Mouse (Mus musculus): ENCODE results near the gene Ostm1. TPM values are rescaled to one million over a fixed set of nuclear protein-coding genes. Genes with fewer than 3 reads are reported as not detected.

The Ostm1 gene
- polyA plus RNA-seq (2015; fragmentation: Nextera tagmentation; extraction: Ambion mirVana), result 13.0 and 13.5 TPM in 2 replicates

DNA sequence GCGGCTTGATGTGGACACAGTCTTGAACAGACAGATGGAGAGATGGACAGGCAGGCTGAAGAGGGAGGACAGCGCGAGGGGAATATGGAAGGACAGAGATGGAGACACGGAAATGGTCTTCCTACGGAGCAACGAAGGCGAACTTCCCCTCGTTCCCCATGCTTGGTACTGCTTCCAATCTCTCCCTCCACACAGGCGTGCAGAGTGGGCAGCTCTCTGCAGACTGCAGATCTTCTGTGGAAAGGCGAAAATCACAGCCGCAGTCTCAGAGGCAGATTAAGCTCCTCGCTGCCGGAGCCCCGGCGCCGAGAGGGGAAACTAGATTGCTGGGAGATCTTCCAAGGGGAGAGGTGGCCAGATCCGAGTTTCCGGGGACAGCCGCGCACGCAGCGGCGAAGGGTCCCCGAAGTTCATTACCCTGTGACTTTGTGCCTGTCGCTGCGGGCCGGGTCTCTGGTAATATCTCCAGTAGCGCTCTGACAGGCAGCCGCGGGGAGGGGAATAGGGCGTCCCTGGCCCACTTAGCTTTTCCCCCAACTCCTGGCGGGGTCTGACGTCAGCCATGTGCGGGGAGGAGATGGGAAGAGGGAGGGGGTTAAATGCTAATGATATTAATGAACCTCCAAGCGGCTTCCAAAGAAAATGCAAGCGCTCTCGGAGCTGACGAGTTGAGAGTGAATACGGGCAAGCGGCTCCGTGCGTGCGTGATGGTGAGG lies at the start of gene Ostm1, which contains the start of gene Nr2e1:
Gene Ostm1, plus strand, starts transcription at position 666 of the 716 bp plus-strand sequence.
Gene Nr2e1, minus strand, starts transcription at position 476 of the 716 bp plus-strand sequence.
- Histone ChIP-seq H3K27me3 (peaks cover 94% of the 10 kb centered on the region), H3K9me3 (no peaks in the 10 kb centered on the region), H3K4me3 (peak within 1 kb of the TSS; percentile 29), H3K4me2 (peak within 1 kb of the TSS; percentile 47), H3K36me3 (no peaks in the 10 kb centered on the region), H3K9ac (no peak within 1 kb of the TSS), H3K4me1 (peaks cover 46% of the 10 kb centered on the region), H3K27ac (no peak within 1 kb of the TSS)
- under 1% methylated on average over 43 of the region's 43 CpGs for WGBS
- ATAC-seq (ENCODE audit: insufficient number of reproducible peaks, low FRiP score, low TSS enrichment, low read depth), result no peak

DNA sequence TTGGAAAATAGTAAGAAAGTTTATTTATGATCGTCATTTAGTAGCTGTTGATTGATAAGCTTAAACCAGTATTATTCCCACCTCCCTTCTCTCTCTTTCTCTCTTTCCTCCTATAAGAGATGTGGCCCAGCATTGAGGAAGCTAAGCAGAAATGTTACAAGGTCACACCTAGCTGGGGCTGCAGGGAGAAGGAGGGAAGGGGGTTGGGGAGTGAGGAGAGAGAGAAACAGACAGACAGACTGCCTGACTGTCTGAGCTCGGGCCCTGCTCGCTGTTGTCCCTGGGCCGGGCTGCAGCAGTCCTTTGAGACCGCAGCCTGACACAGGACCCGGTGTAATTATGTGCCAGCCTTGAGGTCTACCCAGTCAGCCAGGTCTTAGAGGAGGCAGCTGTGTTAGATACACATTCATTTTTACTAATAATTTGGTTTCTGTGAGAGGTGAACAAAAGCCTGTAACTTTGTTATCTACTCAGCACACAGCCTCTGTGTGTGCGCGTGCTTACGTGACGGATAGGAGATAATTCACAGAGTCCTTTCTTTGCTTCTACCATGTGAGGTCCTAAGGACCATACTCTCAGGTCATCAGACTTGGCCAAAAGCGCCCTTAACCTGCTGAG lies 49.7 kb upstream of the Ostm1 start:
- WGBS, result 92% methylated on average over 11 of the region's 11 CpGs
- peaks cover 63% of the 10 kb centered on the region for H3K36me3 ChIP-seq
- no peak overlapping the region for H3K27ac ChIP-seq
- H3K27me3 ChIP-seq, result no peaks in the 10 kb centered on the region
- H3K9ac ChIP-seq, result no peak overlapping the region
- no peaks in the 10 kb centered on the region for H3K4me1 ChIP-seq
- H3K9me3 ChIP-seq, result no peaks in the 10 kb centered on the region
- H3K4me3 ChIP-seq, result no peak overlapping the region
- no peak for ATAC-seq (ENCODE audit: insufficient number of reproducible peaks, low FRiP score, low TSS enrichment, low read depth)
- H3K4me2 ChIP-seq, result no peak overlapping the region

DNA sequence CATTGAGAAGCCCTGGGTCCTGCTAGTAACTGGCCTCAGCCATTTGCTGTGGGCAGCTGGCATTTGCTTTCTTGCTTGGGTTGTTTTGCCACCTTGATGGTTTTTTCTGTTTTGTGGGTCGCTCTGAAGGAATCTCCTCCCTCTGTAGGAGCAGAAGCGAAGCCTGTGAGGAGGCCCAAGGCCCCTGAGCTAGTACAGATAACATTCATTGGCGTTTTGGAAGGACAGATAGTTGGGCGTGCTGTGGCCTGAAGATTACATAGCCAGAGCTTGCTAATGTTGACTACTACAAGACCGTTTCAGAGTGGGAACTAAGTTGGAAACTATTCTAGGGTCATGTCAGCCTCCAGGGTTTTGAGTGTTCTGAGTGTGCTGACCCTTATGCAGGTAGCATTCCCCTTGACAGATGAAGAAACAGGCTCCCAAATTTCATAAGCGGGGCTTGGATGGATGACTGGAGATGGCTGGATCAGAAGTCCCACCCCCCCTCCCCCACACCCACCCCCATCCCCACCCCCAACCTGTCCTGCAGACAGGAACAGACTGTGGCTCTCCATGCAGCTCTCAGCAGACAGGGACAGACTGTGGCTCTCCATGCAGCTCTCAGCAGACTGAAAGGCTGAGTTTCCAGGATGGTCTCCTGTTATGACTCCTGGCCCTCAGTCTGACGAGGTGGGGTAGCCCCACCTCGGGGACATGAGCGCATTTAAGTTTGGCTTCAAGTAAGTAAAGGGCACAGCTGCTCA lies 45.9 kb upstream of the Ostm1 start:
- Histone ChIP-seq H3K4me2 (no peak overlapping the region), H3K4me3 (no peak overlapping the region), H3K36me3 (peaks cover 39% of the 10 kb centered on the region), H3K4me1 (no peaks in the 10 kb centered on the region), H3K9ac (no peak overlapping the region), H3K9me3 (no peaks in the 10 kb centered on the region), H3K27me3 (no peaks in the 10 kb centered on the region), H3K27ac (no peak overlapping the region)
- no peak for ATAC-seq (ENCODE audit: insufficient number of reproducible peaks, low FRiP score, low TSS enrichment, low read depth)
- WGBS, result 76% methylated on average over 9 of the region's 9 CpGs

DNA sequence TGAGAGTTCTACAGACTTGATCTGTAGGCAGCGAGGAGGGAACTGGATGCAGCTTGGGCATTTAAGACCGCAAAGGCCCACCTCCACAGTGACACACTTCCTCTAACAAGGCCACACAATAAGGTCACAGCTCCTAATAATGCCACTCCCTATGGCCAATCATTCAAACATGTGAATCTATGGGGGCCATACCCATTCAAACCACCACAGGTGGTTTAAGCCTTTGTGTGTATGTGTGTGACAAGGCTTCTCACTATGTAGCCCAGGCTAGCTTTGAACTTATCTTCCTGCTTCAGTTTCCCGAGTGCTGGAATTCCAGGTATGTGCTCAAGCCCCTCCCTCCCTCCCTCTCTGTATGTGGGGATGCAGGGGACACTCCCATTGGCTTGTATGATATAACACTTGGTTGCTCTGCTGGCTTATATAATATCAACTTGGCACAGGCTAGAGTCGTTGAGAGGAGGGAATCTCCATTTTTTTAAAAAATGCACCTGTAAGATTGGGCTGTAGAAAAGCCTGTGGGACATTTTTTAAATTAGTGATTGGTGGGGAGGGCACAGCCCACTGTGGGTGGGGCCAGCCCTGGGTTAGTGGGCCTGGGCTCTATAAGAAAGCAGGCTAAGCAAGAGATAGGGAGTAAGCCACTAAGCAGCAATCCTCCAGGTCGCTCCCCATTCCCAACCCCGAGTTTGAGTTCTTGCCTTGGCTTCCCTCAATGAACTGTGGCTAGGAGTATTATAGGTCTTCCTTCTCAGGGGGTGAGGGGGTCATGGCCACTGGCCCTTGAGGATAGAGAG lies 37.7 kb upstream of the Ostm1 start:
- H3K4me2 ChIP-seq, result no peak overlapping the region
- 71% methylated on average over 6 of the region's 6 CpGs for WGBS
- no peak for ATAC-seq (ENCODE audit: insufficient number of reproducible peaks, low FRiP score, low TSS enrichment, low read depth)

DNA sequence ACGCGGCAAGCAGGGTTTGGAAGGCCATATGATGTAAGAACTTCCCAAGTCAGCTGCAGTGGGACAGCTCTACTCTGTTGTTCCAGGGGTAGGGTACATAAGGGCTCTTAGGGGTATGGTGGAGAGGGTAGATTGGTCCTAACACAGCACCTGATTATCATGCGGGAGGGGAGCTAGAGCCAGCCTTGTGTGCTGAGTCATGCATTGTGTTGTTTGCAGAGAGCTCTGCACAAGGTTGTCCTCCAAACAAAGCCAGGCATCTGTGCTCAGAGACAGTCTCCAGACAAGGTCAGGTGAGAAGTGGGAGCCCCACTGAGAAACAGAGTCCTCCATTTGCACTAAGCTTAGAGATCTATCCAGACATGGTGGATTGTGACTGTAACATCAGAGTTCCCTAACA lies 37.1 kb upstream of the Ostm1 start:
- Histone ChIP-seq H3K27me3 (no peaks in the 10 kb centered on the region), H3K4me2 (no peak overlapping the region), H3K27ac (no peak overlapping the region), H3K4me3 (no peak overlapping the region), H3K4me1 (no peaks in the 10 kb centered on the region), H3K9ac (no peak overlapping the region), H3K36me3 (no peaks in the 10 kb centered on the region), H3K9me3 (no peaks in the 10 kb centered on the region)
- 92% methylated on average over 3 of the region's 3 CpGs for WGBS
- ATAC-seq (ENCODE audit: insufficient number of reproducible peaks, low FRiP score, low TSS enrichment, low read depth), result no peak

More for the DNA sequence above, 37.7 kb upstream of the Ostm1 start:
- Histone ChIP-seq H3K36me3 (no peaks in the 10 kb centered on the region), H3K27ac (no peak overlapping the region), H3K9ac (no peak overlapping the region), H3K9me3 (no peaks in the 10 kb centered on the region), H3K4me1 (no peaks in the 10 kb centered on the region), H3K4me3 (no peak overlapping the region), H3K27me3 (no peaks in the 10 kb centered on the region)

DNA sequence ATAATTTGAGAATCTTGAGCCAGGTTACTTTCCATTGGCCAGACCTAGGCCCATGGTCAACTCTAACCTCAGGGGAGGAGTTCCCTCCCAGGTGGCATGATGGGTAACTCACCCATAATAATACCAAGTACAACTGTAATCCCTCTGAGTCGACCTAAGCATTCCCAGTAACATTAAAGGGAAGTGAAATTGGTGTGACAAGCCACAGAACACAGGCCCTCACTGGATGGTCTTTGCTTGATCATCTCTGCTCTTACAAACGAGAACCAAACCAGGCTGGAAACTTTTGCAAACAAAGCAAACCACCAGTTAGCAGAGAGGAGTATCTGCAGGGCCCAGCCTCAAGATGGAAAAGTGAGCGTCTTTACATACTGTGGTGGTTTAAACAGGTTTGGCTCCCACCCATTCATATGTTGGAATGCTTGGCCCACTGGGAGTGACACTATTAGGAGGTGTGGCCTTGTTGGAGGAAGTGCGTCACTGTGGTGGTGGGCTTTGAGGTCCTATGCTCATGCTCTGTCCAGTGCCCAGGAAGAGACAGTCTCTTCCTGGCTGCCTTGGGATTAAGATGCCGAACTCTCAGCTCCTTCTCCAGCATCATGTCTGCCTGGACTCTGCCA lies 23.9 kb upstream of the Ostm1 start:
- Histone ChIP-seq H3K4me3 (no peak overlapping the region), H3K9ac (no peak overlapping the region), H3K36me3 (no peaks in the 10 kb centered on the region), H3K4me1 (0 out of 2 replicates have a peak, but pooled peaks cover 4% of the 10 kb centered on the region), H3K9me3 (no peaks in the 10 kb centered on the region), H3K27ac (no peak overlapping the region), H3K4me2 (no peak overlapping the region), H3K27me3 (peaks cover 9% of the 10 kb centered on the region)
- ATAC-seq (ENCODE audit: insufficient number of reproducible peaks, low FRiP score, low TSS enrichment, low read depth), result no peak
- WGBS, result 76% methylated on average over 5 of the region's 5 CpGs

DNA sequence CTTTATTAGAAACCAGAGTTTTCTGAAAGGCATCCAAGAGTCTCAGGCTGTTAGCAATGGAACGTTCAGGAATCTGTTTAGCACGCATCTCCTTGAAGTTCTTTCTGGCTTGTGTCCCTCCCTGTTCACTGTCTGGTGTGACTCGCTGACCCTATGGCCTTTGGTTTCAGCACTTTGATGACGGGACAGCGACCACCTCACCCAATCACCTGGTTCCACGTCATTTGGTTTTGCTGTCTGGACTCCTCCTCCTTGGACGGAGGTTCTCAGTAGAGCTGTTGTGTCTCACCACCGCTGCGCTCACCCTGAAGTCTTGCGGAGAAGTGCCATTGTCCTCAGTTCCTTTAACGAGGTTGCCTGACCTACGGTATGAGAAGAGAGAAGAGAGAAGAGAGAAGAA lies 21.4 kb upstream of the Ostm1 start:
- no peak for ATAC-seq (ENCODE audit: insufficient number of reproducible peaks, low FRiP score, low TSS enrichment, low read depth)

DNA sequence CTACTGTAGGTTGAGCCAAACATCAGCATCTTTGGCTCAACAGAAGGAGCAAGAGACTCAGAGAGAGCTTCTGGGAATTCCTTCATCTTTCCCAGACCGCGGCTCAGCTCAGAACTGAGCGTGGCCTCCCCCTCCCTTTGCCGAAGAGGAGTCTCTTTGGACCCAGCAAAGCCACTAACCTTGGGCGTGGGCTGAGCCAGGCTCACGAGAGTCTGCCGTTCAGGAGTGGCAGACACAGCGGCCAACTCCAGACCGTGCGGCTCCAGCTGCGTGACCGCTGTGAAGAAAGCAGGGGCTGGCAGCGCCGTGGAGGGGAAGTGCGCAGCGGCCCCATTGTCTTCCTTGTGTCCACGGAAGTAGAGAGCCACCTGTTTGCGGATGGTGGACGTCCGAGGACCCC lies 11.1 kb upstream of the Ostm1 start:
- H3K27me3 ChIP-seq, result peaks cover 92% of the 10 kb centered on the region
- H3K9me3 ChIP-seq, result no peaks in the 10 kb centered on the region
- no peak overlapping the region for H3K4me3 ChIP-seq
- no peak for ATAC-seq (ENCODE audit: insufficient number of reproducible peaks, low FRiP score, low TSS enrichment, low read depth)
- no peaks in the 10 kb centered on the region for H3K36me3 ChIP-seq
- WGBS, result under 1% methylated on average over 20 of the region's 20 CpGs
- H3K4me1 ChIP-seq, result 0 out of 2 replicates have a peak, but pooled peaks cover 4% of the 10 kb centered on the region
- no peak overlapping the region for H3K9ac ChIP-seq
- H3K27ac ChIP-seq, result no peak overlapping the region
- no peak overlapping the region for H3K4me2 ChIP-seq

More for the DNA sequence above, 21.4 kb upstream of the Ostm1 start:
- Histone ChIP-seq H3K27me3 (peaks cover 35% of the 10 kb centered on the region), H3K4me2 (no peak overlapping the region), H3K27ac (no peak overlapping the region), H3K9ac (no peak overlapping the region), H3K4me3 (no peak overlapping the region), H3K9me3 (no peaks in the 10 kb centered on the region), H3K36me3 (no peaks in the 10 kb centered on the region), H3K4me1 (0 out of 2 replicates have a peak, but pooled peaks cover 4% of the 10 kb centered on the region)
- WGBS, result under 1% methylated on average over 12 of the region's 12 CpGs

DNA sequence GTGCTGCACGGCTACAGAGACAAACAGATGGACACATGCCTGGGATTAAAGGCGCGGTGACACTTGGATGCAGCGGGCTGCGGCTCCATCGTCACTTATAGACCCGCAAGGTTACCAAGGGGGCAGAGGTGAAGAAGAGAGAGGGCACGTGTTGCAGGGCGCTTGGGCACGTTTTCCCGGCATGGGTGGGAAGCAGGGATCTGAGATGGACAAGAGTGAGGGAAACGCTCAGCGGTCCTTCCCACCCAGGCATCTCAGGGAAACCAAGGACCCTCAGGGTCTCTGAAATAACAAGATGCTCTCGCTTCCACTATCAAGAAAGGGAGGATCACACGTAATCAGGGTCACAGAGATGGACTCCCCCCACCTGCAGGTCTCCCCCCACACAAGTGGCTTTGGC lies 10.7 kb upstream of the Ostm1 start:
- 3% methylated on average over 15 of the region's 15 CpGs for WGBS
- Histone ChIP-seq H3K4me3 (no peak overlapping the region), H3K9me3 (no peaks in the 10 kb centered on the region), H3K4me2 (no peak overlapping the region), H3K4me1 (0 out of 2 replicates have a peak, but pooled peaks cover 4% of the 10 kb centered on the region), H3K9ac (no peak overlapping the region), H3K27me3 (peaks cover 93% of the 10 kb centered on the region), H3K36me3 (no peaks in the 10 kb centered on the region), H3K27ac (no peak overlapping the region)
- no peak for ATAC-seq (ENCODE audit: insufficient number of reproducible peaks, low FRiP score, low TSS enrichment, low read depth)

DNA sequence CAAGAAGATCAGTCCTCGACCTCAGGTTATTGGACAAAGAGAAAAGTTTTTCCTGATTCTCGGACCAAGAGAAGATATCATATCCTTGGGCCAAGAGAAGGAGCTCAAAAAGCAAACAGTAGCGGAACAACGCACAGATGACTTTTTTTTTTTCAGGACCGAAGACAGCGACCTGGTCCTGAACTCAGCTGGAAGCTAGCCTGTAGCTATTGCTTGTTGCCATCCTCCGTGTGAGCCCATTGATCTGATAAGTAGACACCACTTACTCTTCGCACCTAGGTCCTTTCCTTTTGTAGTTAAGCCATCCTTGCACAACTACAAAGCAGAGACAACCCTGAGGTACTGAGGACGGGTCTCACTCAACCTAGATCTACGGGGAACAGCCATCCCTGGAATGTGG lies 9.0 kb upstream of the Ostm1 start:
- WGBS, result 2% methylated on average over 10 of the region's 10 CpGs
- no peaks in the 10 kb centered on the region for H3K36me3 ChIP-seq

More for the DNA sequence above, 9.0 kb upstream of the Ostm1 start:
- Histone ChIP-seq H3K27ac (no peak overlapping the region), H3K27me3 (peaks cover 95% of the 10 kb centered on the region), H3K4me3 (no peak overlapping the region), H3K9ac (no peak overlapping the region), H3K4me1 (peaks cover 8% of the 10 kb centered on the region), H3K4me2 (no peak overlapping the region), H3K9me3 (no peaks in the 10 kb centered on the region)
- no peak for ATAC-seq (ENCODE audit: insufficient number of reproducible peaks, low FRiP score, low TSS enrichment, low read depth)

Data from limb, embryonic 15.5 days (tissue).